Mouse (Mus musculus) liver, embryonic 16.5 days (tissue): ENCODE data around the gene Gmip. TPM values are rescaled to one million over a fixed set of nuclear protein-coding genes. Genes with fewer than 3 reads are reported as not detected.

Source experiments
- ATAC-seq: fragments of 200-750 bp; cut with Nextera tagmentation; 2 replicates; pipeline ENCODE4 v1.8.0; 2017; ENCODE audit warnings: low read depth, mild to moderate bottlenecking, moderate number of reproducible peaks, moderate library complexity
- H3K27ac ChIP-seq: fragments of 300-500 bp; sonication (generic); 2 replicates; pipeline ENCODE4 v1.5.1; 2014; ENCODE audit warnings: mild to moderate bottlenecking, low read length
- H3K27me3 ChIP-seq: fragments of 300-500 bp; sonication (generic); 2 replicates; pipeline ENCODE4 v1.6.1; 2014; ENCODE audit warnings: low read depth, low read length, mixed read lengths; ENCODE audit not compliant: control insufficient read depth, insufficient read depth
- H3K36me3 ChIP-seq: fragments of 300-500 bp; sonication (generic); 2 replicates; pipeline ENCODE4 v1.6.1; 2014; ENCODE audit warnings: mild to moderate bottlenecking; ENCODE audit not compliant: control insufficient read depth, insufficient read depth
- H3K4me1 ChIP-seq: fragments of 300-500 bp; sonication (generic); 2 replicates; pipeline ENCODE4 v1.6.1; 2014; ENCODE audit warnings: low read depth, low read length, mixed read lengths; ENCODE audit not compliant: control insufficient read depth
- H3K4me2 ChIP-seq: fragments of 300-500 bp; sonication (generic); 2 replicates; pipeline ENCODE4 v1.6.1; 2014; ENCODE audit warnings: low read depth, low read length, mixed read lengths
- H3K4me3 ChIP-seq: fragments of 300-500 bp; sonication (generic); 2 replicates; pipeline ENCODE4 v1.5.1; 2014; ENCODE audit warnings: low read depth, mild to moderate bottlenecking, low read length
- H3K9ac ChIP-seq: fragments of 300-500 bp; sonication (generic); 2 replicates; pipeline ENCODE4 v1.6.1; 2014; ENCODE audit warnings: low read depth, low read length
- H3K9me3 ChIP-seq: fragments of 300-500 bp; sonication (generic); replicated peaks from 2 replicates; pipeline ENCODE4 v1.6.1; 2016; ENCODE audit warnings: low read length; ENCODE audit not compliant: control insufficient read depth
- WGBS: fragments of 180-500 bp; shearing (Covaris S2); extraction: QIAGEN DNeasy Blood & Tissue Kit; methylation state at CpG from one replicate; pipeline ENCODE4 v1.1.7; 2014; ENCODE audit not compliant: insufficient replicate concordance; 5-methylcytosine and 5-hydroxymethylcytosine counted together
- polyA plus RNA-seq: library from polyadenylated mRNA; unstranded; fragments of >200 nt; fragmentation: Nextera tagmentation; extraction: Ambion mirVana; gene quantifications from 2 replicates; pipeline ENCODE4 v1.2.1, GENCODE M21; 2015

Gene Gmip
- polyA plus RNA-seq, 1 experiment from 2014 or later: 7.0 TPM

DNA sequence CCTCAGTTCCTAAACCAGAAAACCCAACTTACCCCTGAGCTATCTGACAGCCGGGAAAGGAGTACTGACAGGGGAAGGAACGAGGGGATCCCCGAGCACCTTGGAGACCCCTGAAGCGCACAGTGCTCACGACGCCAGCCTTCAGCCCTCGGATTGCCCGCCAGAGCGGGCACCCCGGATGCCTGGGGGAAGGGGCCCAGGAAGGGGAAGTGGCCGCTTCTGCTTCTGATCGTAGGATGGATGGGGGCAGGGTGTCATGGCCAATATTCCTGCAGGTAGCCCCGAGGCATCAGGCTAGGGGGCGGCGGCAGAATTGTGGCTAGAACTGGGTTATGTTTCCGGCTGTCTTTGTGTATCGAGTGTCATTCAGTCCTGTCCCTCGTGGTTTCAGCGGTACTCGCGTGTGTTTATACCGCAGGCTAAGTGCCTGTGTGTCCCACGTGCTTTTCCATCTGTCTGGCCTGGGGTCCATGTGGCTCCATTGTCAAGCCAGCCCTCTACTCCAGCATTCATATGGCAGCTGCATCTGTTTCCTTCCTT lies 455 bp downstream of the Gmip start:
- Histone ChIP-seq H3K27ac (0 out of 2 replicates have a peak overlapping the region, but pooled peaks have one; percentile 19), H3K9ac (peak overlapping the region; percentile 65), H3K9me3 (no peaks in the 10 kb centered on the region), H3K27me3 (no peaks in the 10 kb centered on the region), H3K4me3 (peak overlapping the region; percentile 62), H3K4me1 (peaks cover 9% of the 10 kb centered on the region), H3K36me3 (peaks cover 36% of the 10 kb centered on the region), H3K4me2 (peak overlapping the region; percentile 83)
- WGBS: under 1% methylated on average over 23 of the region's 23 CpGs
- 0 out of 2 replicates have a peak, but pooled peaks have one; percentile 20 for ATAC-seq

DNA sequence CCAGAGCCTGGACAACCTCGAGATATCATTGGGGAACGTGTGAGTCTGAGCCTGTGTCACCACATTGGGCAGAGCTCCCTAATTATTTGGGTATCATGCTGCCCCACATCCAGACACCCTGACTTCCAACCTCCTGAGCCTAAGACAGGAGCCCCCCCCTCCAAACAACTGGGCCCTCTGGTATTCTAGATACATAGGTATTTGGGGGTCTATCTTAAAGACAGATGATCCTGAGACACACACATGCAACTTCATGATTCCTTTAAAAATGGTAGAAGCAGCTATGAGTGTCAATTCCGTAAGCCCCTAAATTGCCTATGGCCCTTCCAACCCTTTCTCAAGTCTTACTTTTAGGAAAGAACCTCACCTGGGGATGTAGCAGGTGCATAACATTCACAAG lies 1.3 kb downstream of the Gmip start:
- Histone ChIP-seq H3K27me3 (no peaks in the 10 kb centered on the region), H3K27ac (no peak overlapping the region), H3K36me3 (peaks cover 37% of the 10 kb centered on the region), H3K9ac (no peak overlapping the region), H3K4me1 (peaks cover 9% of the 10 kb centered on the region), H3K4me3 (no peak overlapping the region; the same call in 1 of the 2 replicates), H3K9me3 (no peaks in the 10 kb centered on the region), H3K4me2 (no peak overlapping the region)
- 41% methylated on average over 3 of the region's 3 CpGs for WGBS
- ATAC-seq: no peak

- H3K4me3 ChIP-seq: no peak overlapping the region
- no peak overlapping the region for H3K9ac ChIP-seq
- H3K36me3 ChIP-seq: peaks cover 14% of the 10 kb centered on the region; the same call in 1 of the 2 replicates
- no peaks in the 10 kb centered on the region for H3K27me3 ChIP-seq
- H3K4me2 ChIP-seq: no peak overlapping the region
- H3K4me1 ChIP-seq: no peaks in the 10 kb centered on the region
- WGBS: 71% methylated on average over 2 of the region's 2 CpGs
- no peak overlapping the region for H3K27ac ChIP-seq
- ATAC-seq: no peak
- no peaks in the 10 kb centered on the region for H3K9me3 ChIP-seq
These were observed 6.4 kb downstream of the Gmip start for GRCm38 (mm10) chr8:69814881-69815280.

GRCm38 (mm10) chr8:69815396-69815795 lies 6.9 kb downstream of the Gmip start:
- H3K36me3 ChIP-seq: peaks cover 14% of the 10 kb centered on the region; the same call in 1 of the 2 replicates
- no peak overlapping the region for H3K9ac ChIP-seq
- H3K4me3 ChIP-seq: no peak overlapping the region
- no peaks in the 10 kb centered on the region for H3K4me1 ChIP-seq
- H3K4me2 ChIP-seq: no peak overlapping the region
- H3K9me3 ChIP-seq: no peaks in the 10 kb centered on the region
- H3K27me3 ChIP-seq: no peaks in the 10 kb centered on the region
- ATAC-seq: no peak
- 70% methylated on average over 4 of the region's 4 CpGs for WGBS
- no peak overlapping the region for H3K27ac ChIP-seq

DNA sequence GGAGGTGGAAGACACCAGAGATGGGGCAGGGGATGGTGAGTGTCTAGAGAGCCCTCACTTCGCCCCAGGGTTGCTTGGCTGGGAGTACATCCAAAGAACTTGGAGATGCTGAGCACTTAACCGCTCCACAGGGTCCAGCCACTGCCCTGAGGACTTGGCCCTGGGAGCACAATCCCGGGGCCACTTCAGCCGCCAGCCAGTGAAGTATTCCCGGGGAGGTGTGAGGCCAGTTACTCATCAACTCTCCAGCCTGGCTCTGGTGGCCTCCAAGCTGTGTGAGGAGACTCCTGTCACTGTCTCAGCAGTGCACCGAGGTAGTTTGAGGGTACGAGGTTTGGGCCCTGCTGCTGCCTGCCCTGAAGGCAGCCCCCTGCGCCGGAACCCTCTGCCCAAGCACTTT lies 12.0 kb downstream of the Gmip start:
- H3K4me2 ChIP-seq: no peak overlapping the region
- no peaks in the 10 kb centered on the region for H3K9me3 ChIP-seq
- H3K4me3 ChIP-seq: no peak overlapping the region
- H3K36me3 ChIP-seq: no peaks in the 10 kb centered on the region
- 76% methylated on average over 9 of the region's 9 CpGs for WGBS
- no peak for ATAC-seq
- H3K27me3 ChIP-seq: no peaks in the 10 kb centered on the region
- H3K9ac ChIP-seq: no peak overlapping the region
- H3K27ac ChIP-seq: no peak overlapping the region
- peaks cover 6% of the 10 kb centered on the region for H3K4me1 ChIP-seq

DNA sequence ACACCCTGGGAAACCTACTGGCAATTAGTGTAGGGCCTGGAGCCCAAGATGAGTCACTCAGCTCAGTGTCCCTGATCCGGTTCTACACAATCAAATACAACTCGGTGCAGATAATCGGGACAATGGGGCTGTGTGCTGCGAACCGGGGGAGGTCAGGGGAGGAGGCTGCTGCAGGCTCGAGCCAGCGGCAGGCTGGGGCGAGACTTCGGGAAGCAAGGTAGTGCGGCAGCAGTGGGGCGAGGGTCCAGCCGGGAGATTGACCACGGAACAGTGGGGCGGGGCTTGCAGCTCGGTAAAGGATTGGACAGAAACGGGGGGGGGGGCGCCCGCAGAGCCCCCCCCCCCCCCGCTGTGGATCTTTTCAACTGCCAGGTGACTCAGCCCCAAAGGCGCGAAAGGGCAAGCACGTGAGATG lies 13.5 kb downstream of the Gmip start:
- 3% methylated on average over 14 of the region's 22 CpGs for WGBS
- no peak overlapping the region for H3K27ac ChIP-seq
- H3K4me1 ChIP-seq: peaks cover 6% of the 10 kb centered on the region
- no peak overlapping the region for H3K9ac ChIP-seq
- H3K4me2 ChIP-seq: peak overlapping the region; percentile 76
- no peaks in the 10 kb centered on the region for H3K27me3 ChIP-seq
- H3K4me3 ChIP-seq: peak overlapping the region; percentile 59
- 0 out of 2 replicates have a peak, but pooled peaks have one; percentile 22 for ATAC-seq
- no peaks in the 10 kb centered on the region for H3K36me3 ChIP-seq
- H3K9me3 ChIP-seq: no peaks in the 10 kb centered on the region

GRCm38 (mm10) chr8:69822386-69823191 lies 14.1 kb downstream of the Gmip start, which contains the start of gene Lpar2:
TSS of gene Lpar2 (plus strand) at chr8:69822429.
- H3K4me2 ChIP-seq: peak within 1 kb of the TSS; percentile 76
- no peak within 1 kb of the TSS for H3K27ac ChIP-seq
- 4% methylated on average over 27 of the region's 35 CpGs for WGBS
- H3K27me3 ChIP-seq: no peaks in the 10 kb centered on the region
- ATAC-seq: peak; percentile 70
- H3K4me1 ChIP-seq: peaks cover 6% of the 10 kb centered on the region
- no peaks in the 10 kb centered on the region for H3K9me3 ChIP-seq
- no peaks in the 10 kb centered on the region for H3K36me3 ChIP-seq
- peak within 1 kb of the TSS; percentile 44; the same call in 1 of the 2 replicates for H3K9ac ChIP-seq
- H3K4me3 ChIP-seq: peak within 1 kb of the TSS; percentile 59

GRCm38 (mm10) chr8:69826371-69826770 lies 17.9 kb downstream of the Gmip start:
- 86% methylated on average over 12 of the region's 12 CpGs for WGBS
- Histone ChIP-seq H3K27ac (no peak overlapping the region), H3K4me3 (no peak overlapping the region), H3K27me3 (no peaks in the 10 kb centered on the region), H3K36me3 (no peaks in the 10 kb centered on the region), H3K9ac (no peak overlapping the region), H3K4me2 (no peak overlapping the region), H3K9me3 (no peaks in the 10 kb centered on the region), H3K4me1 (peaks cover 6% of the 10 kb centered on the region)
- ATAC-seq: no peak

DNA sequence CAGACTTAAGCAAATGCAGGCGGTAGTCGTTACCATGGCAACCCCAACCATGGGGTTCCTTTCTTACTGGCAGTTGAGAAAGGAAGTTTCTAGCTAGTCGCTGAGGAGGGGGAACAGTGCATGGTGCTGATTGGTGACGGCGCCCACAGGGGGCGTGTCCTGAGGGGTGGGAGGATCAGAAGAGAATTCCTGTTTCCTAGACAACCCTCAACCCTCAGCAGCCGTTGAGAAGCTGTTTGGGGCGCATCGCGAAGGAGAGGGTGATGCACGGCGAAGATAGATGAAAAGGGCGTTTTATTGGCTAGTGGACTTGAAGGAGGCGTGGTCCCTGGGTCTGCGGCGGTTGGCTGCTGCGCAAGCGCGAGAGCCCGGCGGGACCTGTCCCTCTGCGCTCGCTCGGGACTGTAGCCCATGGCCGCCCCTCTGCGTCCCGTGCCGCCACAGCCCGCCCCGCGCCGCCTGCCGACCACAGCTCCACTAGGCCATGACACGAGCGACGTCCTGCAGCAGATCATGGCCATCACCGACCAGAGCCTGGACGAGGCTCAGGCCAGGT lies 23.9 kb downstream of the Gmip start, which contains the start of gene Pbx4:
TSS of gene Pbx4 (plus strand) at position 194 of the 556 bp plus-strand sequence.
- Histone ChIP-seq H3K4me3 (peak within 1 kb of the TSS; percentile 72), H3K27ac (peak within 1 kb of the TSS; percentile 30; the same call in 1 of the 2 replicates), H3K4me1 (peaks cover 14% of the 10 kb centered on the region), H3K4me2 (peak within 1 kb of the TSS; percentile 98), H3K9me3 (no peaks in the 10 kb centered on the region), H3K27me3 (no peaks in the 10 kb centered on the region), H3K9ac (peak within 1 kb of the TSS; percentile 71), H3K36me3 (no peaks in the 10 kb centered on the region)
- peak; percentile 91 for ATAC-seq
- 1% methylated on average over 38 of the region's 38 CpGs for WGBS
